Mouse (Mus musculus) ES-Bruce4 (cell line): ENCODE measurements around the gene Smok3a. TPM values are rescaled to one million over a fixed set of nuclear protein-coding genes. Genes with fewer than 3 reads are reported as not detected.
"Not testable (repeated sequence)": the region's sequence is repeated elsewhere in the genome, so short reads cannot be mapped to it uniquely, and the experiment has no call there.

ENCODE experiments used
- H3K27ac ChIP-seq: 2 replicates; pipeline ENCODE4 v1.5.1; 2012; ENCODE audit warnings: low read length, inconsistent platforms; ENCODE audit not compliant: insufficient read depth
- H3K27me3 ChIP-seq: 2 replicates; pipeline ENCODE4 v1.6.1; 2012; ENCODE audit warnings: mild to moderate bottlenecking, low read length, inconsistent platforms; ENCODE audit not compliant: control insufficient read depth, poor library complexity, insufficient read depth, severe bottlenecking
- H3K36me3 ChIP-seq: 2 replicates; pipeline ENCODE4 v1.6.1; 2012; ENCODE audit warnings: inconsistent platforms, mild to moderate bottlenecking, low read length, moderate library complexity; ENCODE audit not compliant: control insufficient read depth, poor library complexity, insufficient read depth, severe bottlenecking
- H3K4me1 ChIP-seq: one replicate; pipeline ENCODE4 v1.8.1; 2011; ENCODE audit warnings: low read length; ENCODE audit not compliant: control insufficient read depth, insufficient read depth
- H3K4me3 ChIP-seq: 2 replicates; pipeline ENCODE4 v1.5.1; 2011; ENCODE audit warnings: low read depth, mild to moderate bottlenecking, low read length
- H3K9ac ChIP-seq: 2 replicates; pipeline ENCODE4 v1.6.1; 2012; ENCODE audit warnings: low read depth, mild to moderate bottlenecking, inconsistent platforms; ENCODE audit not compliant: poor library complexity, severe bottlenecking
- H3K9me3 ChIP-seq: replicated peaks from 2 replicates; pipeline ENCODE4 v1.6.1; 2012; ENCODE audit warnings: mild to moderate bottlenecking, low read length, inconsistent platforms; ENCODE audit not compliant: control insufficient read depth, poor library complexity, insufficient read depth, severe bottlenecking
- CTCF ChIP-seq: IDR thresholded peaks from one replicate; pipeline ENCODE4 v1.8.1; 2011; ENCODE audit warnings: low read depth, low read length
- EP300 ChIP-seq: IDR thresholded peaks from 2 replicates; pipeline ENCODE4 v1.6.1; 2011; ENCODE audit warnings: low read depth, low read length; ENCODE audit not compliant: insufficient read depth
- POLR2A ChIP-seq: IDR thresholded peaks from one replicate; pipeline ENCODE4 v1.8.1; 2011; ENCODE audit warnings: low read length; ENCODE audit not compliant: insufficient read depth
- polyA plus RNA-seq: library from polyadenylated mRNA; stranded (reverse); fragments of >200 nt; gene quantifications from 2 replicates; pipeline ENCODE4 v1.2.4, GENCODE M21; 2011; ENCODE audit warnings: low read depth; ENCODE audit not compliant: missing spikeins, insufficient read depth, insufficient read length

The Smok3a gene
- not detected in 2 replicates for polyA plus RNA-seq

GRCm38 (mm10) chr5:138020961-138021479 is at the start of gene Smok3a, which contains the start of gene Smok3b:
Smok3a (plus strand) TSS chr5:138021261.
Smok3b (plus strand) TSS chr5:138021429.
- not testable (repeated sequence) for H3K9me3 ChIP-seq, H3K27ac ChIP-seq, H3K36me3 ChIP-seq, H3K9ac ChIP-seq, H3K4me1 ChIP-seq, H3K27me3 ChIP-seq, H3K4me3 ChIP-seq

- Histone ChIP-seq H3K9ac (no peak overlapping the region), H3K27me3 (no peaks in the 10 kb centered on the region), H3K36me3 (no peaks in the 10 kb centered on the region), H3K9me3 (no peaks in the 10 kb centered on the region), H3K27ac (no peak overlapping the region), H3K4me1 (no peaks in the 10 kb centered on the region), H3K4me3 (no peak overlapping the region)
- TF ChIP-seq EP300 (no peak), CTCF (no peak), POLR2A (no peak)
These were observed 47.9 kb upstream of the Smok3a start for GRCm38 (mm10) chr5:137973161-137973560.

GRCm38 (mm10) chr5:137973738-137974137 is 47.3 kb upstream of the Smok3a start:
- H3K36me3 ChIP-seq: no peaks in the 10 kb centered on the region
- TF ChIP-seq EP300: no peak
- peak; percentile 9 for TF ChIP-seq CTCF
- TF ChIP-seq POLR2A: no peak
- no peak overlapping the region for H3K27ac ChIP-seq

GRCm38 (mm10) chr5:137974724-137975123 is 46.3 kb upstream of the Smok3a start:
- TF ChIP-seq CTCF (no peak), POLR2A (no peak), EP300 (no peak)

More at GRCm38 (mm10) chr5:137973738-137974137, 47.3 kb upstream of the Smok3a start:
- Histone ChIP-seq H3K4me1 (no peaks in the 10 kb centered on the region), H3K9ac (no peak overlapping the region), H3K27me3 (no peaks in the 10 kb centered on the region), H3K9me3 (no peaks in the 10 kb centered on the region), H3K4me3 (no peak overlapping the region)

GRCm38 (mm10) chr5:137975434-137975833 is 45.6 kb upstream of the Smok3a start:
- H3K9me3 ChIP-seq: no peaks in the 10 kb centered on the region
- no peak overlapping the region for H3K27ac ChIP-seq
- H3K27me3 ChIP-seq: no peaks in the 10 kb centered on the region
- no peak for TF ChIP-seq CTCF
- no peak overlapping the region for H3K4me3 ChIP-seq
- no peaks in the 10 kb centered on the region for H3K36me3 ChIP-seq
- H3K9ac ChIP-seq: no peak overlapping the region
- no peaks in the 10 kb centered on the region for H3K4me1 ChIP-seq

More at GRCm38 (mm10) chr5:137974724-137975123, 46.3 kb upstream of the Smok3a start:
- Histone ChIP-seq H3K4me1 (no peaks in the 10 kb centered on the region), H3K4me3 (no peak overlapping the region), H3K9me3 (no peaks in the 10 kb centered on the region), H3K27me3 (no peaks in the 10 kb centered on the region), H3K36me3 (no peaks in the 10 kb centered on the region), H3K9ac (no peak overlapping the region), H3K27ac (no peak overlapping the region)

GRCm38 (mm10) chr5:137977291-137977690 is 43.8 kb upstream of the Smok3a start:
- Histone ChIP-seq H3K4me1 (no peaks in the 10 kb centered on the region), H3K4me3 (no peak overlapping the region), H3K9ac (no peak overlapping the region), H3K27me3 (no peaks in the 10 kb centered on the region), H3K36me3 (no peaks in the 10 kb centered on the region), H3K27ac (no peak overlapping the region), H3K9me3 (no peaks in the 10 kb centered on the region)
- no peak for TF ChIP-seq CTCF
- TF ChIP-seq POLR2A: no peak
- no peak for TF ChIP-seq EP300
